Mouse (Mus musculus): ENCODE data around the gene Slc16a10.
A peak's percentile ranks its signal among the peaks of the same experiment; 100 is the strongest.

- TF ChIP-seq EP300 (IDR thresholded peaks at IDR 0.05) (no peak), CTCF (IDR thresholded peaks at IDR 0.05) (peak; percentile 26; the same call in 1 of the 2 replicates)
These were observed 37.1 kb upstream of the Slc16a10 start for GRCm38 (mm10) chr10:40179142-40179541.
